Mouse (Mus musculus) C2C12 (cell line): Measurements from ENCODE around the gene Acot3. TPM values are rescaled to one million over a fixed set of nuclear protein-coding genes. Genes with fewer than 3 reads are reported as not detected.
"Not testable (repeated sequence)": the region's sequence is repeated elsewhere in the genome, so short reads cannot be mapped to it uniquely, and the experiment has no call there.

Experiments used
- H3K27me3 ChIP-seq: one replicate; pipeline ENCODE4 v1.6.1; 2011; ENCODE audit not compliant: control insufficient read depth, insufficient read depth, insufficient read length
- H3K36me3 ChIP-seq: one replicate; pipeline ENCODE4 v1.6.1; 2011; ENCODE audit not compliant: control insufficient read depth, insufficient read depth
- H3K4me3 ChIP-seq: one replicate; pipeline ENCODE4 v1.5.1; 2011; ENCODE audit warnings: mild to moderate bottlenecking, control low read depth; ENCODE audit not compliant: poor library complexity, insufficient read depth, severe bottlenecking
- H3K79me2 ChIP-seq: one replicate; pipeline ENCODE4 v1.6.1; 2011; ENCODE audit not compliant: control insufficient read depth, insufficient read depth
- H3K79me3 ChIP-seq: one replicate; pipeline ENCODE4 v1.6.1; 2011; ENCODE audit warnings: low read depth, control low read depth
- H3ac ChIP-seq: one replicate; pipeline ENCODE3; 2011; ENCODE audit warnings: low read depth; ENCODE audit not compliant: control insufficient read depth, insufficient read length
- CEBPB ChIP-seq: IDR thresholded peaks from one replicate; pipeline ENCODE4 v1.6.1; 2011; ENCODE audit warnings: low read depth, mild to moderate bottlenecking, control low read depth, moderate library complexity
- CTCF ChIP-seq: IDR thresholded peaks from one replicate; pipeline ENCODE4 v1.5.1; 2011; ENCODE audit not compliant: control insufficient read depth, insufficient read depth, insufficient read length
- FOSL1 ChIP-seq: IDR thresholded peaks from one replicate; pipeline ENCODE4 v1.8.0; 2011; ENCODE audit warnings: mild to moderate bottlenecking, low read length; ENCODE audit not compliant: poor library complexity, insufficient read depth, severe bottlenecking
- MAX ChIP-seq: IDR thresholded peaks from one replicate; pipeline ENCODE4 v1.6.1; 2011; ENCODE audit warnings: mild to moderate bottlenecking, control low read depth
- MYOD1 ChIP-seq: IDR thresholded peaks from one replicate; pipeline ENCODE4 v1.6.1; 2011; ENCODE audit warnings: low read depth; ENCODE audit not compliant: control insufficient read depth, insufficient read length
- MYOG ChIP-seq: IDR thresholded peaks from one replicate; pipeline ENCODE4 v1.6.1; 2011; ENCODE audit not compliant: control insufficient read depth, insufficient read length; ENCODE audit errors: extremely low read depth
- USF1 ChIP-seq: IDR thresholded peaks from one replicate; pipeline ENCODE4 v1.6.1; 2011; ENCODE audit warnings: low read depth, mild to moderate bottlenecking, control low read depth, moderate library complexity
- polyA plus RNA-seq: library from polyadenylated mRNA; unstranded; fragments of >200 nt; fragmentation: generic; extraction: Trizol; gene quantifications from one replicate; pipeline ENCODE4 v1.2.1, GENCODE M21; 2012; ENCODE audit warnings: missing spikeins

Gene Acot3
- polyA plus RNA-seq, 1 experiment = not detected

DNA sequence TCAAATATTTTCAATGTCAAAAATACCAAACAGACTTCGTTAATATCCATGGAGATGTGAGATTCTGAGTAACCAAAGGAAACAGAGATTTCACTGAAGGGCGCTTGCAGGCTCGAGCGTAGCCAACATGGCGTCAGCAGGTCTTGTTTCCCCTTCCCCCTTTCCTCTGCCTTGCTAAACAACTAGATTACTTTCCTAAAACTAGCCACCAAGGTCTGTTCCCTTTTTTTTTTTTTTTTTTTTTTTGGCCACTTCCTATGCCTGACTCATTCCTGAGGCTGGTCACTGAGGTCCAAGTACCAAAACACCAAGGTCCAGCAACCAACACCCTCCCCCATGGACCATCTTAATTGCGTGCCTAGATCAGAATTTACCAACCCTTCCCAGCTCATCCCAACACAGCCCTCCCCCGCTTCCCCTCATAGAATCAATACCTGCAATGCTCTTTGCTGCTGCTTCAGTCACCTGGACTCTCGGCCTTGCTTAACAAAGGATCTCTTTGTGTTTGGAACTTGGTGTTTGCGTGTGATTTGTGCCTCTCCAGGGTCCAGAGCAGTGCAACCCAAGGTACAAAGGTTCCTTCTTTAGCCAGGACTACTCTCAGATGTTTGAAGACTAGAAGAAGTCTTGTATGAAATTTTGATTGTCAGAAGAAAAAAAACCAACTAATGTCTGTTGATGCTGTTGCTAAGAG lies 28.7 kb upstream of the Acot3 start:
- Histone ChIP-seq H3K36me3 (no peaks in the 10 kb centered on the region), H3K79me2 (no peaks in the 10 kb centered on the region), H3ac (no peak overlapping the region), H3K27me3 (no peaks in the 10 kb centered on the region), H3K4me3 (no peak overlapping the region), H3K79me3 (no peaks in the 10 kb centered on the region)
- TF ChIP-seq FOSL1 = no peak
- no peak for TF ChIP-seq MYOG
- no peak for TF ChIP-seq MAX
- no peak for TF ChIP-seq MYOD1
- TF ChIP-seq CTCF = no peak
- no peak for TF ChIP-seq CEBPB

DNA sequence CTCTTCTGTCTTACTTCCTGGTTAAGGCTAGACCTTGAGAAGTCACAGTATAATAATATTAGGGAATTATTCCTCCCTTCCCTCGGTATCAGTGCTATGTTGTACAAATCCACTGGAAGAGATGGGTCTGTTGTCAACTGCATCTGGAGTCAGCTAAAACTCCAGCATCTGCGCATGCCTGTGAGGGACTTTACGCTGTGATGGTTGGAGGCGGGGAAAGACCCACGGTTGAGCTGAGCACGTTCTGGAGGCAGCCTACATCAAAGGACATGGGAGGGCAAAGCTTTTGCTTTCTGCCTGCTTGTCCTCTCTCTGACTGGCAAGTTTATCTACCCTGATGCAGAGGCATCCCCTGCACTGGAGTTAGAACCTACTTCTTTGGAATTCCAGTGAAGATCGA lies 26.1 kb upstream of the Acot3 start:
- H3K36me3 ChIP-seq = no peaks in the 10 kb centered on the region
- H3K27me3 ChIP-seq = no peaks in the 10 kb centered on the region
- no peak for TF ChIP-seq MAX
- TF ChIP-seq MYOD1 = no peak
- no peak for TF ChIP-seq MYOG
- TF ChIP-seq USF1 = no peak
- H3K79me3 ChIP-seq = no peaks in the 10 kb centered on the region
- H3K79me2 ChIP-seq = no peaks in the 10 kb centered on the region
- H3K4me3 ChIP-seq = no peak overlapping the region
- no peak overlapping the region for H3ac ChIP-seq

DNA sequence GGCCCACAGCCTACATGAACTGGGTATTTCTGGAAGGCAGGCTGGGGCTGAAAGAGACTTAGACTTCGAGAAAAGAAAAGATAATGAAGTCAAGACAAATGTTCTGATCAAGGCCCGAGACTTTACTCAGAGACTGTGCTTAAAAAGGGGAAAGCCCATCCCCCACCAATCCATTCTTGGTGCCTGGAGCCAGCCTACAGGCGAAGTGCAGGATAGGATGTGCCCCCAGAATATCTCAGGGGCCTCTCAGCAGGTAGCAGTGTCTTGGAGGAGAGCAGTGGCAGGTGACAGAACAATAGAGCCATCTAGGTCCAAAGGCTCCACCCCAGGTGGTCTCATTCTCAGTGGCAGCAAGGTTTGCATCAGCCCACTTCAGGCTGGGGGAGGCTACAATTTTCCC lies 23.6 kb upstream of the Acot3 start:
- H3K36me3 ChIP-seq, H3ac ChIP-seq, H3K79me2 ChIP-seq, H3K27me3 ChIP-seq, H3K79me3 ChIP-seq, H3K4me3 ChIP-seq: not testable (repeated sequence)

DNA sequence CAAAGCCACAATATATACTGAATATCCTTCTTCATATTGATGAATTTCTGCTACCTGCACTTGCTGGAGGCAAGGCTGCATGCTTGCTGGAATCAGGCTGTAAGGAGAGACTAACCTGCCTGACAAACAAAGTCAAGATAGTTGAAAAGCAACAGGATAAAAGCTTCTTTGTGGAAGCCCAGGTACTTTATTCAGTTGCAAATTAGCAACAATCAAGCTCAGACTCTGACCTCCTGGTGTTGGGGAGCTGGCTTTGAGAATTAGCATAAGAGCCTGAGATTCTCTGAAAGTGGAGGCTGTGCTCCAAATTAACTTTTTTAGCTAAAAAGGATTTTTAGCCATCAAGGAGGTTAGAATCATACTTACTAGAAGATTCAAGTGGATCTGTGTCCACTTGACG lies 22.9 kb upstream of the Acot3 start:
- H3K36me3 ChIP-seq, H3K79me2 ChIP-seq, H3K27me3 ChIP-seq, H3K4me3 ChIP-seq, H3K79me3 ChIP-seq, H3ac ChIP-seq: not testable (repeated sequence)

DNA sequence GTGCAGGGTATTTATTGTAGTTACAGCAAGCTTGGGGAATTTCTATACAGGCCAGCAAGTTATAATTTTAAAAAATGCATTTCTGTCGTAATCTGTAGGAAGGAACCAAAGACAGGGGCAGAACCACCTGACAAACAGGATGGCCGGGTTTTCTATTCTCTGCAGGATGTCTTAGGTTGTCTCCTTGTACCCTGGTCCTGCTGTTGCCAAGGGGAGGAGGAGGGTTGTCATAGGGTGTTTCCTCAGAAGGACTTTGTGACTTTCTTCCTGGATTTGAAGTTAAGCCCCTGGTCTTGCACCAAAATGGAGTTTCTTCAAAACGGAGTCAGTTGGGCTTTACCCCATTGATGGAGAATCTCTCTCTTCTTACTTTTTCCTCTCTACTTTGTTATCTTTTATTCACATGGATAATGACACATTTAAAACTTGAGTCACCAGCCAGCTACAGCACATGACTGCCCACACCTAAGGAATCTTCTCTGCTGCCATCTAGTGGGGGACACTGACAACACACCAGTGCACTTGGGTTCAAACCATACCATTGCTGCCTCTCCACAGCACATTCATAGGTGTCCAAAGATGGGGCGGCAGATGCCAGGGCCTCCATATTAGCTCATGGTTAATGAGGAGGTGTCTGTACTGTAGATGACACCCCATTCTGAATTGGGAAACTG lies 21.1 kb upstream of the Acot3 start:
- Histone ChIP-seq H3ac (no peak overlapping the region), H3K79me3 (no peaks in the 10 kb centered on the region), H3K79me2 (no peaks in the 10 kb centered on the region), H3K27me3 (no peaks in the 10 kb centered on the region), H3K36me3 (no peaks in the 10 kb centered on the region), H3K4me3 (no peak overlapping the region)
- TF ChIP-seq FOSL1 (no peak), CEBPB (no peak), MYOD1 (no peak), MYOG (no peak), USF1 (peak; percentile 71), CTCF (peak; percentile 64), MAX (peak; percentile 51)

DNA sequence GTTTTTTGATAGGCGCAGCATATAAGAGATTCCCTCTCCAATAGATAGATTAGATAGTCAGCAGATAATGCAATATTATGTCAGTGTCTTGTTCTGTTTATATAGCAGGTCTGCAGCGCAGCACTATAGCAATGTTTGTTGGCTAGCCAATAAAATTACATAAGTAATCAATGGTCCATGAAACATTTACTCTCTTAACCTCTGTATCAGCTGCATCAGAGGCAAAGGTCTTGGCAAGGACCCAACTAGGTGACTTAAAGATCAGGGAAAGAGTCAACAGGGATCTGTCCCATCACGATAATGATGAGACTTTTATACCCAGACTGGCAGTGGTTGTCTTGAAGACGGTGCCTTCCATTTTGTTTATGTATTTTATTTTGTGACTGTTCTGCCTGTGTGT lies 19.1 kb upstream of the Acot3 start:
- H3K79me2 ChIP-seq = no peaks in the 10 kb centered on the region
- no peaks in the 10 kb centered on the region for H3K27me3 ChIP-seq
- no peak for TF ChIP-seq MAX
- no peaks in the 10 kb centered on the region for H3K79me3 ChIP-seq
- H3ac ChIP-seq = no peak overlapping the region
- H3K36me3 ChIP-seq = no peaks in the 10 kb centered on the region
- no peak overlapping the region for H3K4me3 ChIP-seq

DNA sequence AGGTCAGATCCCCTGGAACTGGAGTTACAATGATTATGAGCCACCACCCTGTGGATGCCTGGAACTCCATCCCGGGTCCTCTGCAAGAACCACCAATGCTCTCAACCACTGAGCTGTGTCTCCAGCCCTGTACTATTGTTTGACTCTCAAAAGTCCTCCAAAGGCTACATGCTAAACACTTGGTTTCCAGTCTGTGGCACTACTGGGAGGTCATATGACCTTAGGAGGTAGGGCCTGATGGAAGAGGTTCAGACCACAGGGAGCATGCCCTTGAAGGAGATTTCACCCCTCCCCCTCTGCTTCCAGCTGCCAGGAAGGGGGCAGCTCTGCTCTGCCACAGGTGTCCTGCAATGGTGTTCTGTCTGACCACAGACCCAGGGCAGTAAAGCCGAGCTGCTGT lies 18.6 kb upstream of the Acot3 start:
- H3K79me3 ChIP-seq, H3K36me3 ChIP-seq, H3K4me3 ChIP-seq: not testable (repeated sequence)

More for the DNA sequence above, 18.6 kb upstream of the Acot3 start:
- H3K79me2 ChIP-seq, H3ac ChIP-seq, H3K27me3 ChIP-seq: not testable (repeated sequence)
